Mouse (Mus musculus) adrenal gland (tissue): ENCODE results near the gene Ccdc103.

Experiments used
- intact Hi-C: fragments of 180-260 bp; cut with DNase I; formaldehyde crosslinking; loops from one replicate; pipeline ENCODE4 v1.15.1; 2025

Ccdc103 gene

GRCm38 (mm10) chr11:102888135-102888534 is 7.1 kb downstream of the Ccdc103 start:
- intact Hi-C loops, result no loop called here

- intact Hi-C loops, result loop anchor here (5.0 kb wide), 1 partner anchor 47 kb away; no protein-coding TSS in a partner anchor
Measured at GRCm38 (mm10) chr11:102890096-102890495, 9.1 kb downstream of the Ccdc103 start.

GRCm38 (mm10) chr11:102893015-102893651 is 12.1 kb downstream of the Ccdc103 start:
- intact Hi-C loops, result loop anchor here (5.0 kb wide), 1 partner anchor 44 kb away; no protein-coding TSS in a partner anchor

GRCm38 (mm10) chr11:102894716-102895115 is 13.7 kb downstream of the Ccdc103 start:
- intact Hi-C loops, result loop anchor here (5.0 kb wide), 1 partner anchor 43 kb away; no protein-coding TSS in a partner anchor

- intact Hi-C loops, result no loop called here
Measured at GRCm38 (mm10) chr11:102895779-102896178, 14.8 kb downstream of the Ccdc103 start.

GRCm38 (mm10) chr11:102896641-102897040 is 15.6 kb downstream of the Ccdc103 start:
- intact Hi-C loops, result no loop called here

GRCm38 (mm10) chr11:102898408-102898807 is 17.4 kb downstream of the Ccdc103 start:
- intact Hi-C loops, result no loop called here

GRCm38 (mm10) chr11:102900763-102901162 is 19.8 kb downstream of the Ccdc103 start, which contains the start of gene Gfap:
Gfap (minus strand) TSS chr11:102900912.
- intact Hi-C loops, result loop anchor here (2.0 to 10.0 kb wide), 2 partner anchors 92 to 154 kb away; no protein-coding TSS in a partner anchor

- intact Hi-C loops, result loop anchor here (2.0 to 10.0 kb wide), 2 partner anchors 92 to 154 kb away; no protein-coding TSS in a partner anchor
Measured at GRCm38 (mm10) chr11:102901199-102901598, 20.2 kb downstream of the Ccdc103 start.

GRCm38 (mm10) chr11:102902107-102902506 is 21.1 kb downstream of the Ccdc103 start:
- intact Hi-C loops, result loop anchor here (10.0 kb wide), 1 partner anchor 153 kb away; no protein-coding TSS in a partner anchor

- intact Hi-C loops, result loop anchor here (10.0 kb wide), 1 partner anchor 151 kb away; no protein-coding TSS in a partner anchor
Measured at GRCm38 (mm10) chr11:102903654-102904053, 22.6 kb downstream of the Ccdc103 start.

- intact Hi-C loops, result no loop called here
Measured at GRCm38 (mm10) chr11:102911376-102911775, 30.4 kb downstream of the Ccdc103 start.

GRCm38 (mm10) chr11:102915380-102915779 is 34.4 kb downstream of the Ccdc103 start:
- intact Hi-C loops, result no loop called here

- intact Hi-C loops, result no loop called here
Measured at GRCm38 (mm10) chr11:102918077-102918476, 37.1 kb downstream of the Ccdc103 start.

- intact Hi-C loops, result no loop called here
Measured at GRCm38 (mm10) chr11:102921491-102921890, 40.5 kb downstream of the Ccdc103 start.

- intact Hi-C loops, result no loop called here
Measured at GRCm38 (mm10) chr11:102924557-102925350, 43.8 kb downstream of the Ccdc103 start, which contains the start of gene Kif18b. Kif18b (minus strand) TSS chr11:102925124.

- intact Hi-C loops, result no loop called here
Measured at GRCm38 (mm10) chr11:102925351-102925717, 44.3 kb downstream of the Ccdc103 start.

- intact Hi-C loops, result no loop called here
Measured at GRCm38 (mm10) chr11:102930672-102931071, 49.7 kb downstream of the Ccdc103 start.
